Mouse (Mus musculus) G1E (cell line): ENCODE data around the gene Ptprt.

ENCODE experiments used
- CTCF ChIP-seq: IDR thresholded peaks from 2 replicates; pipeline ENCODE4 v1.5.1; 2012; ENCODE audit warnings: low read depth, low read length, inconsistent platforms, mixed read lengths
- GATA1 ChIP-seq: IDR thresholded peaks from 2 replicates; pipeline ENCODE4 v1.6.1; 2012; ENCODE audit warnings: borderline replicate concordance, low read length, inconsistent platforms, mixed read lengths

DNA sequence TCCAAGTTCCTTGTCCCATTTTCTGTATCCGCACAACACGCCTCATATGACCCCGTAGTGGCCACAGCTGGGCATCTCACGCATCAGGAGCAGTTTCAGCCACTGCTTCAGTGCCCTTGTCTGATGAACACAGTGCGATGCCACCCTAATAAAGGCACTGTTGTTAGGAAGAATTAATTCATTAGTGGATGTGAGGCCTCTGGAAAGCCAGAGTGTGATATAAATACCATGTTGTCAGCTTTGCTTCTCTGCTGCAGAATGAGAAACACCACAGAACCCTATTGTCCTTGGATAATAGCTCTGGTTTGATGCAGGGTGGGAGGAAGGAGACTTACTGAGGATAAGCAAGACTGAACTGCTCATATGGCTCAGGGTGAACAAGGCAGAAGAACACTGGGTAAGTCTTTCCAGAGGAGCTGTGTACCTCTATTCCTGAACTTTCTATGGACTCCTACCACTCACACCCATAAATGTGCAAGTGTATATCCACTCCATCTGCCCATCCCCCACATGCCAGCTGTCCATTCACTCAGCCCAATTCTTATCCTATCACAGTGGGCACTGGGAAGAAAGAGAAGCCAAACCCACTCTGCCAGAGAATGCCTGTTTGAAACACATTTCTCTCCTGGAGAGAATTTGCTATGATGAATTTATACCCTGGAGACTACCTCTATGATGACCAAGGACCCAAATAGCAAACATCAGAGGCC lies 582.2 kb downstream of the Ptprt start:
- TF ChIP-seq CTCF: no peak
- TF ChIP-seq GATA1: no peak
